Mouse (Mus musculus): Measurements from ENCODE around the gene Teddm1b. TPM values are rescaled to one million over a fixed set of nuclear protein-coding genes. Genes with fewer than 3 reads are reported as not detected.

Teddm1b gene
- polyA plus RNA-seq, 1 experiment from 2014 or later, result 0.33 TPM

DNA sequence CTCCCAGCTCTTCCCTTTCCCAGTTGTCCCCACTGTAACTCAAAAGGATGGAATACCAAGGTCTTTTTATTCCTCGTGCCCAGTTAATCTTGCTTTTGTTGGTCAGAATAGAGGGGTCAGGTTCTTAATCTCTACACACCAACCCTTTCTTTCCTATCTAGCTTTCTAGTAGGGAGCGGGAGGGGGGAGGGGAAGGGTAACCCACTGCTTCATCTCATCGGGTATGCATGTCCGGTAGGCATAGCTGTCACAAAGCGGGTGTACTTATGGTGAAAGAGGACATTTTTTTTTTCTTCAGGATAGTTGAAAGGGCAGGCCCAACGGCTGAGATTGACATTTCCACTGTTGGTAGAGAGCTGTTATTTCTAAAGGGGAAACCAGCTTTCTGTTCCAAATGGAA is 34.1 kb downstream of the Teddm1b start:
- Histone ChIP-seq H3K4me3 (no peak overlapping the region), H3K36me3 (peaks cover 73% of the 10 kb centered on the region)
- no peak for ATAC-seq (ENCODE audit: low FRiP score, low read depth)

DNA sequence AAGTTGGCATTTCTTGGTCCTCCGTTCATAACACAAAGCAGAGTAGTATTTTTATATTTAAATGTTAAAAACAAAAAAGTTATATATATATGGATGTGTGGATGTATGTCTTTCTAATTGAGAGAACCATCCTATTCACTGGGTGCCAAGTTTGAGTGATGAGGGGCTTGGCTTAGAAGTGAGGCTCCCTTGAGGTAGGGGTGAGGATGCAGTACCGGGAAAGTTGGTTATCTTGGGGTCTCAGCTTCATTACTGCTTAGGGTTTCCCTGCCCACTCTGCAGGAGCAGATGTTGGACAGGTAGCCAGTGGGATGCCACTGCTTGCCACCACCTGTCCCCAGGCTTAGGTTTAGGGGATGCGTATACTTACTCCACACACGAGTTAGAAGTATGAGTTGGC is 34.6 kb downstream of the Teddm1b start:
- 94% methylated on average over 4 of the region's 4 CpGs for WGBS
- no peak overlapping the region for H3K27ac ChIP-seq
- no peaks in the 10 kb centered on the region for H3K27me3 ChIP-seq (replicated peaks)
- no peak overlapping the region for H3K9ac ChIP-seq
- ATAC-seq (ENCODE audit: low FRiP score, low read depth), result no peak
- H3K4me3 ChIP-seq, result no peak overlapping the region
- H3K9me3 ChIP-seq, result no peaks in the 10 kb centered on the region
- no peak overlapping the region for H3K4me2 ChIP-seq (replicated peaks)
- H3K4me1 ChIP-seq, result no peaks in the 10 kb centered on the region
- peaks cover 67% of the 10 kb centered on the region for H3K36me3 ChIP-seq

More for the DNA sequence above, 34.1 kb downstream of the Teddm1b start:
- Histone ChIP-seq H3K4me1 (peaks cover 5% of the 10 kb centered on the region; the same call in 1 of the 2 replicates), H3K9ac (no peak overlapping the region), H3K4me2 (replicated peaks) (no peak overlapping the region), H3K9me3 (no peaks in the 10 kb centered on the region), H3K27ac (no peak overlapping the region), H3K27me3 (replicated peaks) (no peaks in the 10 kb centered on the region)
- 89% methylated on average over 6 of the region's 6 CpGs for WGBS

DNA sequence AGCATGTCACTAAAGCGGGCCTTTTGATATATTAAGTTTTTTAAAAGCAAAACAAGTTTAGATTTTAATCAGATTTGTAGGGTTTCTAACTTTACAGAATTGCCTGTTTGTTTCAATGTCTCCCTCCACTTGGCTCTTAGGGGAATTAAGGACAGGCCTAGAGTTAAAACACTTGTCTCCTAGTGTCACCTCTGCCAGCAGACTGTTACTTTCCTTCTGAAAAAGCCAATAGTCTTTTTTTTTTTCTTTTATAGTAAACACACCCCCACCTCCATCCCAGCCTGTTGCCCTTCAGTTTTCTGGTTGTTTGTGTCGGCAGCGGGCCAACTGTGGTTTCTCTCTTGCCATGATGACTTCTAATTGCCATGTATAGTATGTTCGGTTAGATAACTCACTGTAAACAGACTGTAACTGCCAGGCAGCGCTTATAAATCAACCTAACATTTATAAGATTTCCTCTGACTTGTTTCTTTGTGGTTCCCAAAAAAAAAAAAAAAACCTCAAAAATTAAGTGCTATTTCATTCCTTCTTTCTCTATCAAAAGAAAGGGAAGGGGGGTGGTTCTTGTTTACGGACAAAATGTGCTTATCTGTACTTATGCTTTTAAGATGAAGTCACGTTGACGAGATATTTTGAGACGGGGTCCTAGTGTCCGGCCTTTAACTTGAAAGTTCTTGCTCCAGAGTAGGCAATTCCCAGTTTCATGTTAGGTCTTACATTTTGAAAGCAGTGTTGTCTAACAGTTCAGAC is 35.2 kb downstream of the Teddm1b start:
- H3K27me3 ChIP-seq (replicated peaks), result no peaks in the 10 kb centered on the region
- no peak overlapping the region for H3K4me2 ChIP-seq (replicated peaks)
- peaks cover 61% of the 10 kb centered on the region for H3K36me3 ChIP-seq
- no peaks in the 10 kb centered on the region for H3K4me1 ChIP-seq
- H3K4me3 ChIP-seq, result no peak overlapping the region
- no peak overlapping the region for H3K9ac ChIP-seq
- no peak for ATAC-seq (ENCODE audit: low FRiP score, low read depth)
- H3K9me3 ChIP-seq, result no peaks in the 10 kb centered on the region
- no peak overlapping the region for H3K27ac ChIP-seq
- WGBS, result 97% methylated on average over 10 of the region's 10 CpGs

DNA sequence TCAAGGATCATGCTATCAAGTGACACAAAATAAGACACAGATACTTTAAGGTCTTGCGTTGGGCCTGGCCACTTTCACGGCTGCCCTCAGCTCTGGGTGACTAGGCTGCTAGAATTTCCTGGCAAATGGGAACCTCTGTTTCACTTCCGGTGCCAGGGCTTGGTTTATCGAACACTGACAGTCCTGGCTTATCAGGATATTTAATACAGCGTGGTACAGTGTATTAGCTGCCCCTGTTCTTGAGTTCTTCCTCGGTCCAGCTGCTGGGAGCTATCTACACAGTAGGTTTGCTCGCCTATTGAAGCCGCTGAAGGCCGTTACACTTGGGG is 35.8 kb downstream of the Teddm1b start:
- H3K9ac ChIP-seq, result no peak overlapping the region
- no peak overlapping the region for H3K27ac ChIP-seq
- WGBS, result 95% methylated on average over 9 of the region's 9 CpGs
- no peaks in the 10 kb centered on the region for H3K27me3 ChIP-seq (replicated peaks)
- H3K9me3 ChIP-seq, result no peaks in the 10 kb centered on the region
- no peak for ATAC-seq (ENCODE audit: low FRiP score, low read depth)
- no peak overlapping the region for H3K4me3 ChIP-seq
- no peaks in the 10 kb centered on the region for H3K4me1 ChIP-seq
- no peak overlapping the region for H3K4me2 ChIP-seq (replicated peaks)
- H3K36me3 ChIP-seq, result peaks cover 55% of the 10 kb centered on the region

DNA sequence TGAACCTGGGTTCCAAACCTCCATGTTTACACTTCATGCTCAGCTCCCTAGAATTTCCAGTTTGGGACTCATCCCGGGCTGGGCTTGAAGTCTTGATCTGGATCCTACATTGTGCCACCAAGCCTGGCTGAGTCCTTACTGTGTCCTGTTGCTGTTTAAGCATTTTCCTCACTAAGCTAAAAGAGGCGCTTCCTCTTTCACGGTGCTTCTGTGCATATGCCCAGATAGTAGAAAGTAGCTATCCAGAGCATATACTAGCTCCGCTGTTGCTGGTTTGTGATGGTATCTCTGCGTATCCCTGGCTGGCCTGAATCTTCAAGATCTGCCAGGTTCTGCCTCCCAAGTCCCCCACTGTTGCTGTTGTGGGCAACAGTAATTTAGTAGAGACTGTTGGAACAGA is 36.3 kb downstream of the Teddm1b start:
- Histone ChIP-seq H3K9ac (no peak overlapping the region), H3K4me3 (no peak overlapping the region), H3K27me3 (replicated peaks) (no peaks in the 10 kb centered on the region), H3K4me1 (no peaks in the 10 kb centered on the region), H3K36me3 (peaks cover 50% of the 10 kb centered on the region), H3K27ac (no peak overlapping the region), H3K9me3 (no peaks in the 10 kb centered on the region), H3K4me2 (replicated peaks) (no peak overlapping the region)
- ATAC-seq (ENCODE audit: low FRiP score, low read depth), result no peak
- 95% methylated on average over 5 of the region's 5 CpGs for WGBS

DNA sequence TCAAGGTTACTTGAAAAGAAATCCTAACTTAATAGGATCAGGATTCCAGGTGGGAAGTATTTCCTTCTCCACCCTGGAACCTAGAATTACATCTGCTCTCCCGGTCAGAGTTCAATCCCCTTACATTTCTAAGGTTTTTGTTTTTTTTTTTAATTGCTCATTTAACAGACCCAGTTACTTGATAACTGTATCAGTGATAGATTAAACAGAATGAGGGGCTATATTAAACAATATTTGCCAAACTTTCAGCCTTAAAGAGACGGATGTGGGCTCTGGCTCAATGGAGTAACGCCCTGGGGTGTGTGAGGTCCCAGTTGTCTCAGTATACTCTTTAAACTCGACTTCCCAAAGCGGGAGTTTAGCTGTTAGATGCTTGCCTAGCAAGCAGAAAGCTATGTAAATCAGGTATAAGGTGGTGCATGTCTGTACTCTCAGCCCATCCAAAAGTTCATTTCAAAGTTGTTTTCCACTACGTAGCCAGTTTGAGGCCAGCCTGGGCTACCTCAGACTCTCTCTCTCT is 37.2 kb downstream of the Teddm1b start:
- Histone ChIP-seq H3K36me3 (peaks cover 43% of the 10 kb centered on the region), H3K4me1 (no peaks in the 10 kb centered on the region), H3K27ac (no peak overlapping the region), H3K27me3 (replicated peaks) (no peaks in the 10 kb centered on the region), H3K4me2 (replicated peaks) (no peak overlapping the region), H3K9me3 (no peaks in the 10 kb centered on the region), H3K4me3 (no peak overlapping the region), H3K9ac (no peak overlapping the region)
- no peak for ATAC-seq (ENCODE audit: low FRiP score, low read depth)
- 89% methylated on average over 6 of the region's 6 CpGs for WGBS

DNA sequence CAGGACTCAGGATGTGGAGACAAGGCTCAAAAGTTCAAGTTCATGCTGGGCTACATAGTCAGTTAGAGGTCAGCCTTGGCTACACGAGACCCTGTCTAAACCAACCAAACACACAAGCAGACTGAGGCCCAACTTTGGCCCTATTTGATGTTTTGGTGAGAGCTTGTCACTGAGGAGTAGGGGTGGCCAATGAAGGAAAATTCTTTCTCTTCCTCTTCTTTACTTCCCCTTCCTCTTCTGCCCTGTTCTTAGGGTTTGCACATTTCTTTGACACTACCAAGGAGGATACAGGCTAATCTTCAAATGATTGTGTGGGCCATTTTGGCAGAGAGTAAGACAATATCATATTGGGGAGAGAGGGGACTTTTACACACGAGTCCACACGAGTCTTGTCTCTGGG is 39.7 kb downstream of the Teddm1b start:
- 85% methylated on average over 3 of the region's 3 CpGs for WGBS
- peaks cover 18% of the 10 kb centered on the region for H3K36me3 ChIP-seq
- no peaks in the 10 kb centered on the region for H3K27me3 ChIP-seq (replicated peaks)
- H3K4me1 ChIP-seq, result no peaks in the 10 kb centered on the region
- no peak overlapping the region for H3K4me3 ChIP-seq
- H3K27ac ChIP-seq, result no peak overlapping the region
- no peak for ATAC-seq (ENCODE audit: low FRiP score, low read depth)
- H3K9ac ChIP-seq, result no peak overlapping the region
- H3K4me2 ChIP-seq (replicated peaks), result no peak overlapping the region
- H3K9me3 ChIP-seq, result no peaks in the 10 kb centered on the region

DNA sequence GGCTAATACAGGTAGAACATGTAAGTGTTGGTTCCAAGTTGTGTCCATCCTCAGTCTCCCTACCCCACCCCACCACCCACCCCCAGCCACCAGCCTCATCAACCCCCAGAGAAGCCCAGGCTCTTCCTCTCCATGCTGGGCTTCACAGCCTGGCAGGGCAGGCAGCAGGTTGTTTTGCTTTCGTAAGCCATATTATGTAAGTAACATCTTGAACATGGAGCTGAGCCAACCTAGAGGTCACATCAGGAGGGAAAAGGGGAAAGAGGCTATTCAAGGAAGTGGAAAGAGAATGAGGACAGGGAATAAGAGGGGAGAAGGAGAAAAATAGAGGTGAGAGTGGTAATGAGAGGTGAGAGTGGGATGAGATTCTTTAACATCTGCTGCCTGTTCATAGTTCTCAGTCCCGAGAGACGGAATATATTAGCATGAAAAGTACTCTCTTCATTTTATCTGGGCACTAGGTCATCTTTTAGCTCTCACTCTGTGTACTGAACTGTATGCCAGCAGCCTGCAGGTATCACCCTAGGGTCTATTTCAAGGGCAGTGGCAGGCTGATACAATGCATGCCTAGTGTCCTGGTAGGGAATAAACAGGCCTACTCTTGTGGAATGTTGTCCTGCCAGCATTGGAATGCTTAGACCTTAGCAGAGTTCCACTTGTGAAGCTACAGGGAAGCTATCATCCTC is 44.5 kb downstream of the Teddm1b start:
- 84% methylated on average over 3 of the region's 3 CpGs for WGBS
- H3K4me2 ChIP-seq (replicated peaks), result no peak overlapping the region
- no peaks in the 10 kb centered on the region; the same call in 1 of the 2 replicates for H3K27me3 ChIP-seq (replicated peaks)
- H3K36me3 ChIP-seq, result no peaks in the 10 kb centered on the region
- no peaks in the 10 kb centered on the region for H3K4me1 ChIP-seq
- no peak for ATAC-seq (ENCODE audit: low FRiP score, low read depth)
- no peak overlapping the region for H3K4me3 ChIP-seq
- no peak overlapping the region for H3K27ac ChIP-seq
- no peaks in the 10 kb centered on the region for H3K9me3 ChIP-seq
- no peak overlapping the region for H3K9ac ChIP-seq

DNA sequence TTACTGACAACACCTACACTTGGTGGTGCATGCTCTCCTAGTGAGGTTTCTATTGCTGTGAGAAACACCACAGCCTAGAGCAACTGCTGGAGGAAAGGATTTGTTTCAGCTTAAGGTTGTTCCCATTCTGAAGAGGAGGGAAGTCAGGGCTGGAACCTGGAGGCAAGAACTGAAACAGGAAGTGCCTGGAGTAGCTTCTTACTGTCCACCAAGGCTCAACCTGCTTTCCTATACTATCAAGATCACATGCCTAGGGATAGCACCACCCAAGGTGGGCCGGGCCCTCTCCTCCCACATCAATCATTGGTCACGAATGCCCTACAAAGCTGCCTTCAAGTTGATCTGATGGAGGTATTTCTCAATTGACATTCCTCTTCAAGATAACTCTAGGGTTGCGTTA is 47.5 kb downstream of the Teddm1b start:
- H3K27me3 ChIP-seq (replicated peaks), result no peaks in the 10 kb centered on the region; the same call in 1 of the 2 replicates
- no peak overlapping the region for H3K9ac ChIP-seq
- H3K4me1 ChIP-seq, result no peaks in the 10 kb centered on the region
- H3K4me2 ChIP-seq (replicated peaks), result no peak overlapping the region
- no peak overlapping the region for H3K4me3 ChIP-seq
- ATAC-seq (ENCODE audit: low FRiP score, low read depth), result no peak
- no peaks in the 10 kb centered on the region for H3K36me3 ChIP-seq
- H3K27ac ChIP-seq, result no peak overlapping the region
- H3K9me3 ChIP-seq, result no peaks in the 10 kb centered on the region
- WGBS, result 96% methylated on average over 3 of the region's 3 CpGs

DNA sequence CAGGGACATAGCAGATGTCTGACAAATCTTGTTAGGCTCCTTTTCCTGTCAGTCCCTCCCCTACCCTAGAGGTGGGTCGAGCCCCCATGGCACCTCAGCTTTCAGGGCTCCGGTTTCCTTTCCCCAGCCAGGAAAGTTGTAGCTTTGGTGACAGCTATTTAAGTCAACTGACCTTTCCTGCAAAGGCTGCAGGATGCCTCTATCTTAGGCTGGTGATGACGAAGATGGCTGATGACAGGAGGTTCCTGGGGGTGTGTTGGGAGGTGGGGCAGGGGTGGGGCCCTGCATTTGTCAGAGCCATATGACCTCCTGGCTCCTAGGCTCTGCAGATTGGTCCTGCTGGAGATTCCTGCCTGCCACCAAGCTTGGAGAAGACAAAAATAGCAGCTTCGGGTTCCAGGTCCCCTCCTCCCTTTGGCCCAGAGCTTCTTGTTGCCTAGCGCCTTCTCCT is 48.5 kb downstream of the Teddm1b start:
- Histone ChIP-seq H3K27me3 (replicated peaks) (no peaks in the 10 kb centered on the region; the same call in 1 of the 2 replicates), H3K36me3 (no peaks in the 10 kb centered on the region), H3K9me3 (no peaks in the 10 kb centered on the region), H3K4me2 (replicated peaks) (no peak overlapping the region), H3K27ac (no peak overlapping the region), H3K4me1 (no peaks in the 10 kb centered on the region), H3K9ac (no peak overlapping the region), H3K4me3 (no peak overlapping the region)
- no peak for ATAC-seq (ENCODE audit: low FRiP score, low read depth)
- 64% methylated on average over 5 of the region's 5 CpGs for WGBS

DNA sequence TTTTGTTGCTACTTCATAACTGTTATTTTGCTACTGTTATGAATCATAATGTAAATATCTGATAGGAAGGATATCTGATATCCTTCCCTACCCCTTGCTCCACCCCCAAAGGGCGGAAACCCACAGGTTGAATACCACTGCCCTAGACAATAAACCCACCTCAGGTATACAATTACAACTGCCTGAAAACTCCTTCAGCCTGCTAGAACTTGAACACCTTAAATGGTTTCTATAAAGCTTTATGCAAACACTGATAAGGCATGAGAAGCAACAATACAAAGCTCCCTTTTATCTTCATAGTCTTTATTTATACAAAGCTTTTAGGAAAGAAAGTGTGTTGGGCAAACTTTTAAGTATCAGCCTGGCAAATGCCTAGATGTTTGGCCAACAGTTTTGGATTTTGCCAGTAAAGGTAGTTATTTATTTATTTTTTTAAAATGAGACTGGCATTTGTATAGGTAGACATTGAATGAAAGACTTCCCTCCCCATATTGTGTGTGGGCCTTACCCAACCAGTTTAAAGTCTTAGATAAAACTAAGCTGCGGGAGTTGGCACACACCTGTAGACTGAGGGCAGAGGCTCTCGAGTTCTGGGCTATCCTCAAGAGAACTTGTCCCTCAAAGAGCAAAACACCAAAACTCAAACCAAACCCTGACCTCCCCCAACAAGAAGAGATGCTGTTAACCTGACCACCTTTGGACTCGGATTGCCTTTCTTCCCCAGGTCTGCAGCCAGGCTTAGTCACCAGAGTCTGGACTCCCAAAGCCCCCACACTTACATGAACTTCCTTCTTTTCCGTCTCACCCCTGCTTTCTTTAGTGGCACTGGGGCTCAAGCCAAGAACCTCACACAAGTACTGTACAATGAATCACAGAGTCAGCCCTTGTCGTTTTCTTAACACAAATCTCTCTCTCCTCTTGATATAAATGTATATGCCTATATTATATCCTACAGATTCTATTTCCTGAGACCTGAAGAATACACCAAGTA is 50.5 kb downstream of the Teddm1b start:
- H3K4me1 ChIP-seq, result no peaks in the 10 kb centered on the region
- ATAC-seq (ENCODE audit: low FRiP score, low read depth), result no peak
- no peak overlapping the region for H3K9ac ChIP-seq
- no peak overlapping the region for H3K4me2 ChIP-seq (replicated peaks)
- no peaks in the 10 kb centered on the region; the same call in 1 of the 2 replicates for H3K27me3 ChIP-seq (replicated peaks)
- no peaks in the 10 kb centered on the region for H3K9me3 ChIP-seq
- no peak overlapping the region for H3K4me3 ChIP-seq
- no peaks in the 10 kb centered on the region for H3K36me3 ChIP-seq
- H3K27ac ChIP-seq, result no peak overlapping the region
- 85% methylated on average over 6 of the region's 6 CpGs for WGBS
